Mouse (Mus musculus): Measurements from ENCODE around the gene Fez1. TPM values are rescaled to one million over a fixed set of nuclear protein-coding genes. Genes with fewer than 3 reads are reported as not detected.

Fez1 gene
- polyA plus RNA-seq, 1 experiment: not detected

GRCm38 (mm10) chr9:36832529-36832928, 10.9 kb downstream of the Fez1 start:
- Histone ChIP-seq H3K4me1 (ENCODE audit: control insufficient read depth, insufficient read depth, low read length) (no peaks in the 10 kb centered on the region), H3K4me3 (ENCODE audit: insufficient read depth, low read length) (peak overlapping the region; percentile 49), H3K27ac (ENCODE audit: insufficient read depth, low read depth, low read length) (no peak overlapping the region)
- no peak for TF ChIP-seq POLR2A (IDR thresholded peaks at IDR 0.05; ENCODE audit: borderline replicate concordance, low read depth, low read length)
- TF ChIP-seq CTCF (IDR thresholded peaks at IDR 0.05; ENCODE audit: low read depth, low read length): no peak

- TF ChIP-seq POLR2A (IDR thresholded peaks at IDR 0.05; ENCODE audit: borderline replicate concordance, low read depth, low read length): no peak
- no peak for TF ChIP-seq CTCF (IDR thresholded peaks at IDR 0.05; ENCODE audit: low read depth, low read length)
- H3K4me1 ChIP-seq (ENCODE audit: control insufficient read depth, insufficient read depth, low read length): no peaks in the 10 kb centered on the region
- no peak overlapping the region for H3K27ac ChIP-seq (ENCODE audit: insufficient read depth, low read depth, low read length)
- H3K4me3 ChIP-seq (ENCODE audit: insufficient read depth, low read length): no peak overlapping the region
Measured at GRCm38 (mm10) chr9:36833043-36833881, 11.6 kb downstream of the Fez1 start.

GRCm38 (mm10) chr9:36833914-36834313, 12.2 kb downstream of the Fez1 start:
- H3K27ac ChIP-seq (ENCODE audit: insufficient read depth, low read depth, low read length): no peak overlapping the region
- H3K4me3 ChIP-seq (ENCODE audit: insufficient read depth, low read length): no peak overlapping the region
- H3K4me1 ChIP-seq (ENCODE audit: control insufficient read depth, insufficient read depth, low read length): no peaks in the 10 kb centered on the region
- TF ChIP-seq POLR2A (IDR thresholded peaks at IDR 0.05; ENCODE audit: borderline replicate concordance, low read depth, low read length) (no peak), CTCF (IDR thresholded peaks at IDR 0.05; ENCODE audit: low read depth, low read length) (no peak)

GRCm38 (mm10) chr9:36846346-36846745, 24.7 kb downstream of the Fez1 start:
- Histone ChIP-seq H3K27ac (ENCODE audit: insufficient read depth, low read depth, low read length) (no peak overlapping the region), H3K4me1 (ENCODE audit: control insufficient read depth, insufficient read depth, low read length) (no peaks in the 10 kb centered on the region), H3K4me3 (ENCODE audit: insufficient read depth, low read length) (no peak overlapping the region)
- TF ChIP-seq CTCF (IDR thresholded peaks at IDR 0.05; ENCODE audit: low read depth, low read length): no peak
- TF ChIP-seq POLR2A (IDR thresholded peaks at IDR 0.05; ENCODE audit: borderline replicate concordance, low read depth, low read length): no peak

GRCm38 (mm10) chr9:36848661-36849060, 27.0 kb downstream of the Fez1 start:
- Histone ChIP-seq H3K27ac (ENCODE audit: insufficient read depth, low read depth, low read length) (no peak overlapping the region), H3K4me1 (ENCODE audit: control insufficient read depth, insufficient read depth, low read length) (no peaks in the 10 kb centered on the region), H3K4me3 (ENCODE audit: insufficient read depth, low read length) (no peak overlapping the region)
- no peak for TF ChIP-seq CTCF (IDR thresholded peaks at IDR 0.05; ENCODE audit: low read depth, low read length)

- Histone ChIP-seq H3K4me3 (ENCODE audit: insufficient read depth, low read length) (no peak overlapping the region), H3K27ac (ENCODE audit: insufficient read depth, low read depth, low read length) (no peak overlapping the region)
- TF ChIP-seq CTCF (IDR thresholded peaks at IDR 0.05; ENCODE audit: low read depth, low read length): no peak
- no peak for TF ChIP-seq POLR2A (IDR thresholded peaks at IDR 0.05; ENCODE audit: borderline replicate concordance, low read depth, low read length)
Measured at GRCm38 (mm10) chr9:36850091-36850490, 28.4 kb downstream of the Fez1 start.

GRCm38 (mm10) chr9:36852175-36852574, 30.5 kb downstream of the Fez1 start:
- no peaks in the 10 kb centered on the region for H3K4me1 ChIP-seq (ENCODE audit: control insufficient read depth, insufficient read depth, low read length)
- TF ChIP-seq CTCF (IDR thresholded peaks at IDR 0.05; ENCODE audit: low read depth, low read length): no peak
- TF ChIP-seq POLR2A (IDR thresholded peaks at IDR 0.05; ENCODE audit: borderline replicate concordance, low read depth, low read length): no peak

More at GRCm38 (mm10) chr9:36850091-36850490, 28.4 kb downstream of the Fez1 start:
- no peaks in the 10 kb centered on the region for H3K4me1 ChIP-seq (ENCODE audit: control insufficient read depth, insufficient read depth, low read length)

GRCm38 (mm10) chr9:36856351-36856750, 34.7 kb downstream of the Fez1 start:
- Histone ChIP-seq H3K27ac (ENCODE audit: insufficient read depth, low read depth, low read length) (no peak overlapping the region), H3K4me3 (ENCODE audit: insufficient read depth, low read length) (no peak overlapping the region)
- TF ChIP-seq POLR2A (IDR thresholded peaks at IDR 0.05; ENCODE audit: borderline replicate concordance, low read depth, low read length): no peak
- no peak for TF ChIP-seq CTCF (IDR thresholded peaks at IDR 0.05; ENCODE audit: low read depth, low read length)

More at GRCm38 (mm10) chr9:36852175-36852574, 30.5 kb downstream of the Fez1 start:
- Histone ChIP-seq H3K4me3 (ENCODE audit: insufficient read depth, low read length) (no peak overlapping the region), H3K27ac (ENCODE audit: insufficient read depth, low read depth, low read length) (no peak overlapping the region)

GRCm38 (mm10) chr9:36857476-36858117, 35.9 kb downstream of the Fez1 start:
- TF ChIP-seq CTCF (IDR thresholded peaks at IDR 0.05; ENCODE audit: low read depth, low read length) (no peak), POLR2A (IDR thresholded peaks at IDR 0.05; ENCODE audit: borderline replicate concordance, low read depth, low read length) (no peak)
- no peaks in the 10 kb centered on the region for H3K4me1 ChIP-seq (ENCODE audit: control insufficient read depth, insufficient read depth, low read length)
- H3K4me3 ChIP-seq (ENCODE audit: insufficient read depth, low read length): no peak overlapping the region
- H3K27ac ChIP-seq (ENCODE audit: insufficient read depth, low read depth, low read length): no peak overlapping the region

More at GRCm38 (mm10) chr9:36856351-36856750, 34.7 kb downstream of the Fez1 start:
- no peaks in the 10 kb centered on the region for H3K4me1 ChIP-seq (ENCODE audit: control insufficient read depth, insufficient read depth, low read length)

- no peak overlapping the region for H3K4me3 ChIP-seq (ENCODE audit: insufficient read depth, low read length)
- no peak overlapping the region for H3K27ac ChIP-seq (ENCODE audit: insufficient read depth, low read depth, low read length)
- TF ChIP-seq POLR2A (IDR thresholded peaks at IDR 0.05; ENCODE audit: borderline replicate concordance, low read depth, low read length) (no peak), CTCF (IDR thresholded peaks at IDR 0.05; ENCODE audit: low read depth, low read length) (no peak)
- no peaks in the 10 kb centered on the region for H3K4me1 ChIP-seq (ENCODE audit: control insufficient read depth, insufficient read depth, low read length)
Measured at GRCm38 (mm10) chr9:36858677-36859076, 37.0 kb downstream of the Fez1 start.
